Mouse (Mus musculus) gastrocnemius, adult 2 months (tissue): Measurements from ENCODE around the gene Vstm2a. TPM values are rescaled to one million over a fixed set of nuclear protein-coding genes. Genes with fewer than 3 reads are reported as not detected.

Experiments used
- DNase-seq: peaks from one replicate; pipeline ENCODE4 v3.0.0; 2022
- H3K27ac ChIP-seq: fragments of 200-600 bp; 2 replicates; pipeline ENCODE4 v1.8.1; 2022; ENCODE audit warnings: mild to moderate bottlenecking
- H3K4me3 ChIP-seq: fragments of 200-600 bp; 2 replicates; pipeline ENCODE4 v1.8.1; 2022; ENCODE audit warnings: mild to moderate bottlenecking, moderate library complexity
- CTCF ChIP-seq: fragments of 200-600 bp; IDR thresholded peaks from 2 replicates; pipeline ENCODE4 v1.8.1; 2022; ENCODE audit warnings: antibody characterized with exemption, mild to moderate bottlenecking, moderate library complexity
- intact Hi-C: fragments of 180-260 bp; cut with DNase I; formaldehyde crosslinking; loops from one replicate; pipeline ENCODE4 v1.15.1; 2025
- long read RNA-seq, 2 experiments: library from polyadenylated mRNA; stranded (forward); transcript quantifications; one replicate each; pipeline ENCODE4 v2.0.0; 2021
- total RNA-seq, 2 experiments: library from RNA; stranded (reverse); gene quantifications; 2 replicates each; pipeline ENCODE4 v1.2.3; 2021

Vstm2a gene
- total RNA-seq, result under 1 TPM in 1 of 2 experiments, not detected in 1; 0.18 TPM
- long read RNA-seq, experiment 1, result 0 reads
- long read RNA-seq, experiment 2, result 0 reads

DNA sequence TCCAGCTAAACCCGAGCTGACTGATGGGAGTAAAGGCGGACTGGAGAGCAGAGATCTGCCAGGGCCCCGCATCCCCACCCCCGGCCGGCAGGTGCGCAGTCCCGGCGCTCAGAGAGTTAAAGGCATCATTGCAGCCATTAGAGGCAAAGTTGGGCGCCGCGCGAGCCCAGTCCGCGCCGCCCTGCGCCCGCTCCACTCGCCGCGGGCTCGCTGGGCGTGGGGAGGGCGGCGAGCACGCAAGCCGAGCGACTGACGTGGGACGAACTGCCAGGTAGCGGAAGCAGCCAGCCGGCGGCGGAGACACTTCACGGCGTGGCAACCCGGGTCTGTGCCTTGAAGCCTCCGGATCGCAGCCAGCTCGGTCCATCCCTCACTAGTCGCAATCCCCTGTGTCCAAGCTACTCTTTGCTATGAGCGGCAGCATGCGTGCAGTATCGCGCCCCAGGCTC is at the start of gene Vstm2a:
TSS of gene Vstm2a (plus strand) at position 252 of the 449 bp plus-strand sequence.
- DNase-seq, result peak; percentile 48
- H3K27ac ChIP-seq, result no peak within 1 kb of the TSS
- TF ChIP-seq CTCF, result no peak
- H3K4me3 ChIP-seq, result peak within 1 kb of the TSS; percentile 73
- intact Hi-C loops, result no loop called here

DNA sequence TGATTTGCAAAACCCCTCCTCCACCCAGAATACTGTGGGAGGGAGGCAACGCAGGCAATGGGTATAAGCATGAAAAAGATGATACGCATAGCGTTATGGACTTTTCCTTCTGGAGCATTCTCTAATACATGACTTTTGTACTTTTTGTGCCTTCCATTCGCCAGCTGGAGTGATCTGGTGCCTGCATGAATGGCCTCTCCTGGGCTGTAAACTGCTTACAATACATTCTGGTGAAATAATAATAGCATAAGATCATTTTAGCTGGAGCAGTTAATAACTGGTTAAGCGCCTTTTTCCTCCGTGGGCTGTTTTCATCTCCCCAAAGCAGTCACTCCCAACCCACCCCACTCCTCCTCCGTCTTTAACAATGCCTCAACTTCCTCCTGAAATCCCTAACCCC is 513 bp upstream of the Vstm2a start:
- no peak for DNase-seq
- intact Hi-C loops, result no loop called here
- peak overlapping the region; percentile 73 for H3K4me3 ChIP-seq
- H3K27ac ChIP-seq, result no peak overlapping the region
- no peak for TF ChIP-seq CTCF

DNA sequence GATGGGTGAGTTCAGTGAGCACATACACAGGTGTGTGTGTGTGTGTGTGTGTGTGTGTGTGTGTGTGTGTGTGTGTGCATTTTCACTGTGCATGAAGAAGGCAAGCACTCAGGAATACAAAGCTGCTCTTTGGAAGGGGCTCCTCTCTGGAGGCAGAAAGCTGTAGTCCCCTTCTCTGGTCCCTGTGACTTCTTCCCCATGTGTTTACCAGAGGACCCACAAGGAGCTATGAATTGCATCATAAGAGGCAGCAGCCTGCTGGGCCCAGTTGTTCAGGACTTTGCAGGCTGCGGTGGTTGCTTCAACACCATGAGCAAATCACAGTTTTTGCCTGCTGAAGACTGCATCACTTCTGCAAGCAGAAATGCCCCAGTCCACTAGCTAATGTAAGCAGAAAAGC is 776 bp downstream of the Vstm2a start:
- intact Hi-C loops, result no loop called here
- H3K27ac ChIP-seq, result no peak overlapping the region
- DNase-seq, result no peak
- H3K4me3 ChIP-seq, result no peak overlapping the region
- no peak for TF ChIP-seq CTCF

DNA sequence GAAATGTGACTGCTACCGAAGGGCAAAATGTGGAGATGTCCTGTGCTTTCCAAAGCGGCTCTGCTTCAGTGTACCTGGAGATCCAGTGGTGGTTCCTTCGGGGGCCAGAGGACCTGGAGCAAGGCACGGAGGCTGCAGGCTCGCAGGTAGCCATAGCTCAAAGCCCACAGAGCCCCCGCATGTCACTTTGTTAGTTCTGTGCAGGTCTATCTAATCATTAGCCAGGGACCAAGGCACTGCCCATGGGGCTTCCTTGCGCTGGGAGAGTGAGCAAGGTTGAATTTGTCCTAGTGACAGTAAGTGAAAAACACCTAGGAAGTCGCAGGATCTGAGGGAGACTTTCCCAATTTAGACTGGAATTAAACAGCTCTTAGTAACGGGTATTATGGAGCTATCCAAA is 2.4 kb downstream of the Vstm2a start:
- no peak overlapping the region for H3K27ac ChIP-seq
- no peak for DNase-seq
- TF ChIP-seq CTCF, result no peak
- intact Hi-C loops, result loop anchor here (5.0 kb wide), 1 partner anchor 152 kb away; no protein-coding TSS in a partner anchor
- no peak overlapping the region for H3K4me3 ChIP-seq

DNA sequence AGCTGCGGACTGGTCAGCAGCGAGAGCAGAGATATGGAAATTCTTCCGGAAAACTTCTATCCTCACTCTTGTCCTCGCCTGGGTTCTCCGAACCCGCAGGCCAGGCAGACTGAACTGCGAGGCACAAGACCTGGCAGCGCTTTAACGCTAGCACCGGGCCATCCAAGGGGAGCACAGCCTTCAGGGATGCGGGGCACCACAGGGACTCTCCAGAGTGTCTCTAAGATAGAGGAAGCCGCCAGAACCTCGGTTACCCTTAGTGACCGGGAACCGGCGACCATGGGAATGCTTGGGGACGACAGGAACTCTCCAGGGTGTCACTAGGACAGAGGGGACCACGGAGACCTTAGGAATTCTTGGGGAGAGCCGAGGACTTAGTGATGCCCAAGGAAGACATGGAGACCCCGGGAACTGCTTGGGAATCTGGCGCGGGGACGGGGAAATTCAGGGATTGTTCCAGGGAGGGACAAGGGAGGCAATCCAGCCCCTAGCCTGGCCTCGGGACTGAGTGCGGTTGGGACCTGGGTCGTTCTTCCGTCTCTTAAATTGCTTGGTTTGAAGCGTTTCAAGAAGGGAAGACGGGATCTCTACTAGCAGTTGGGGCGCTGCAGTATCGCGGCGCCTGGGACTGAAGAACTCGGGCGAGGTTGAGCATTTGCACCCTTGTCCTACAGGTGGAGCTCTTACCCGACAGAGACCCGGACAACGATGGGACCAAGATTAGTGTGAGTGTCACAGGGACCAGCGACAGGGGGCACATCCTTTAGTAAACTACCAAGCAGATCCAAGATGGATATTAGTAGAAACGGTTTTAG is 3.4 kb downstream of the Vstm2a start:
- TF ChIP-seq CTCF, result peak; percentile 72
- peak; percentile 68 for DNase-seq
- Histone ChIP-seq H3K4me3 (peak overlapping the region; percentile 71), H3K27ac (no peak overlapping the region)
- intact Hi-C loops, result loop anchor here (5.0 kb wide), 1 partner anchor 151 kb away; no protein-coding TSS in a partner anchor

DNA sequence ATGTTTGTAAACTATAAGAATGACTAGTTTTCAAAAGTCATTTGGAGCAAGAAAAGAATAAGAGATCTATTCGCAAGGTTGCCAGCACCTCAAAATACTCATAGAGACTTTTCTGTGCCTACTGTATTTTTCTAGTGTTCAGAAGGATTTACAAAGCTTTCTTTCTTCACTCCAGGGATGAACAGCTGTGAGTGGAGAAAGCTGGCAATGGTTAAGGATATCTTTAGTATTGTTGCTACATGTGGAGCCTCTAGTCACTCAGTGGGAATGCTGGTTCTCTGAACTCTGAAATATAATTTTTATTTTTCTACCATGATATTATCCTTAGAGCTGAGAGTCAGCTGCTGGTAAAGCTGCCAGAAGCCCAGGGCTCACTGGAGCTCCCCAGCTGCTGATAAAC is 10.9 kb downstream of the Vstm2a start:
- TF ChIP-seq CTCF, result no peak
- H3K27ac ChIP-seq, result no peak overlapping the region
- no peak for DNase-seq
- H3K4me3 ChIP-seq, result no peak overlapping the region
- intact Hi-C loops, result no loop called here

DNA sequence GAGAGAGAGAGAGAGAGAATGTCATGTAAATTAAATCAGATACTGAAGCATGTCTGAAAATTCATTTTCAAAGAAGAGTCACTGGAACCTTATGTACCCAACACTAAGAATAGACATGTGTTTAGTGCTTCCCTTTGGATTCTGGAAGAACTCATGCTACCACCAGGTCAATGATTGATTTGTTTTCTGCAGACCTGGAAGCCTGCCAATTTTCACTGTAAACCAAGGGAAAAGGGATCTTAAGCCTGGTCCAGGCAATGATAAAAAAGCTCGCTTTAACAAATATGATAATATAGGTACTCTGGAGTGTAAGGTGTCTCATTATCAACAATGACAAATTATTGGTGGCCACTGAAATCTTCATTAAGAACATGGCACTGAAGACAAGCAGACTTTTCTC is 32.9 kb downstream of the Vstm2a start:
- no peak for DNase-seq
- intact Hi-C loops, result no loop called here
- TF ChIP-seq CTCF, result no peak
- Histone ChIP-seq H3K4me3 (no peak overlapping the region), H3K27ac (no peak overlapping the region)

DNA sequence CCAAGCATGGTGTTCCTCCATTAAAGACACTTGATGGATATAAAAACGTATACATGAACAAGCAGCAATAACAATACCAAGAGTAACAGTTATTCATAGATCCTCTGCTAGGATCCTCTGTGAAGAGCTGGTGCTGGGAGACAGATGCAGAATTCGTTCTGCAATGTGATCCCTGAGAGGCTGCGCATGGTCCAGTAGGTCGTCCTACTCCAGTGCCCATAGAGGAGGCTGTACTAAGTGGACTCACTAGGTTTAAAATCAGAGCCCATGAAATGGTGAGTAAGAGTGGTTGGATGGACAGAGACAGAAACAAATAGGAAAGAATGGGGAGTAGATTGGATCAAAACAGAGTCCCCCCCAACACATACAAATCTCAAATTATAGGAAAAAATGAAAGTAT is 35.4 kb downstream of the Vstm2a start:
- intact Hi-C loops, result no loop called here
- TF ChIP-seq CTCF, result no peak
- Histone ChIP-seq H3K4me3 (no peak overlapping the region), H3K27ac (no peak overlapping the region)
- no peak for DNase-seq

DNA sequence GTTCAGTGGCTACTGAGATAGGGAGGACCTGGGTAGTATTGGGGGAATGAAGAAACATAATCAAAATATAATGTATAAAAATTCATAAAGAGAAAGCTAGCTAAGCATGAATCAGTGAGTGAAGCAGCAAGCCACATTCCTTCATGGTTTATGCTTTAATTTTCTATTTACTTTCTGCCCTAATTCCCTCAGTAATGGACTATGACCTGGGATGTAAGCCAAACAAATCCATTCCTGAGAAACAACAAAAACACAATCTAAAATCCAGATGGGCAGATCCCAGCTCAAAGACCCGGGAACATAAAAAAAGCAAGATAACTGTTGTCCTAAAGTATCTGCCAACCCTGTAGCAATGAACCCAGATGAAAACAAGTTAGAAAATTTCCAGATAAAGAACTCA is 39.0 kb downstream of the Vstm2a start:
- intact Hi-C loops, result no loop called here
- no peak for DNase-seq
- Histone ChIP-seq H3K27ac (no peak overlapping the region), H3K4me3 (no peak overlapping the region)
- TF ChIP-seq CTCF, result no peak

DNA sequence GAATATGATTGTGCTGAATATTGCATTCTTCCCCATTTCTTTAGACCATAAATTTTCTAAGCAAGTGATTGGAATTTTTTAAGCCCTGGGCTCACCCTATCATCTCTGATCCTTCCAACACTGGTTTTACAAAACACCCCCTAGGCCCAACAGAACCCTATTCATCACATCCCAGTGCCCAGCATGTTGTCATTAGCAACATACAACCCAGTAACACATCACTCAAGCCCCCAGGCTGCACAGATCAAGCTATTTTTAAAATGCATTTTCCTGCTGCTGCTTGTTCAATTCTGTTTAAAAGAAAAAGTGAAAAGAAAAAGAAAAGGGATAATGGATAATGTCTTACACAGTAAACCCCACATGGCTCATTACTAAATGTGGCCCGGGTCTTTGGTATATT is 42.0 kb downstream of the Vstm2a start:
- DNase-seq, result no peak
- TF ChIP-seq CTCF, result no peak
- H3K27ac ChIP-seq, result no peak overlapping the region
- intact Hi-C loops, result no loop called here
- H3K4me3 ChIP-seq, result no peak overlapping the region

DNA sequence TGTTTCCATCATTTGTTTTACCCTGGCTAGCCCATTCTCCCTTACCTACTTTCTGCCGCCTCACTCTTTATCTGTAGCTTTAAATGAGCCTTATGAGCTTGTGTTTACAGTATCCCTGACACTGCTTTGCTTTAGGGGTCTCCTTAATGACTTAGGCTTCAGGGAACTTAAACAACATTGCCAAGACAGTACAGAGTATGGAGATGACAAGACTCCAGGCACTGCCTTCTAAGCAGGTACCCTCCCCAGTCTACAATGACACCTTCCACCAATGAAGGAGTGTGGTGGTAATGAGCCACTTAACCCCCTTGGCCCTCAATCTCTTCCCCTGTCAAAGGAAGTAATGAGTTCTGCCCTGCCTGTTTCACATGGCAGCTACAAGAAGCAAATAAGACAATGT is 42.4 kb downstream of the Vstm2a start:
- intact Hi-C loops, result no loop called here
- Histone ChIP-seq H3K4me3 (no peak overlapping the region), H3K27ac (no peak overlapping the region)
- TF ChIP-seq CTCF, result no peak
- DNase-seq, result no peak

DNA sequence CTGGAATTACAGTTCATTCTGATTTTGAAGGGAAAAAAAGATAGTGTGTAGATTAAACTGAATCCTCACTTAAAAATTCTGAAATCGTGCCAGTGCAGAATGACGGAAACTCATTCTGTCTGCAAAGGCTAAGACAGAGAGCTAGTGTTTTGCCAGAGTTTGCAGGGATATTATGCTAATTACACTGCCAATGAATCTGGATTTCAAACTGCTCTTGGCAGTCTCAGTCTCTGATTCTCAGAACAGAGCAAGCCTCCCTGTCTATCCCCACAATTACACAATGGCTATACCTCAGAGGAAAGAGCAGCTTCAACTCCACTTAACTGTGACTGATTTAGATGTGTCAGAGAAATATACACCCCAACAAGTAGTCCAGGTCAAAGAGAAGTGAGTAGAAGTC is 43.2 kb downstream of the Vstm2a start:
- DNase-seq, result no peak
- intact Hi-C loops, result no loop called here
- no peak for TF ChIP-seq CTCF
- Histone ChIP-seq H3K27ac (no peak overlapping the region), H3K4me3 (no peak overlapping the region)

DNA sequence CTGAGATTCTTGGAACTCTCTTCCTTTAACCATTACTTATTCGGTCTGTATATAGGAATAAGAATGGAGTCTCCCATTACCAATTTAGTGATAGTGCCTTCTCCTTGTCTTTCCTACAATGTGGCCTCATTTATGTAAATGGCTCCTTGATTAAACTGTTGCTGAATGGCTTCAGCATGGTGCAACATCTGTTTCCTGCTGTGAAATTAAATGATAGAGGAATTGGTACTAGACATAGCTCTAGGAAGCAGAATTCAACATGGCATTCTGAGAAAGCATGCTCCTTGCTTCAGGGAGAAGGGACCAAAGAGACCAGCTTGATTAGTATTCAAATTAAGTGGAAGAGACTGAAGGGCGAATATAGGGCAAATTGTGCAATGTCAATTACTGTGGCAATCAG is 57.6 kb downstream of the Vstm2a start:
- no peak overlapping the region for H3K27ac ChIP-seq
- no peak overlapping the region for H3K4me3 ChIP-seq
- no peak for TF ChIP-seq CTCF
- no peak for DNase-seq
- intact Hi-C loops, result no loop called here

DNA sequence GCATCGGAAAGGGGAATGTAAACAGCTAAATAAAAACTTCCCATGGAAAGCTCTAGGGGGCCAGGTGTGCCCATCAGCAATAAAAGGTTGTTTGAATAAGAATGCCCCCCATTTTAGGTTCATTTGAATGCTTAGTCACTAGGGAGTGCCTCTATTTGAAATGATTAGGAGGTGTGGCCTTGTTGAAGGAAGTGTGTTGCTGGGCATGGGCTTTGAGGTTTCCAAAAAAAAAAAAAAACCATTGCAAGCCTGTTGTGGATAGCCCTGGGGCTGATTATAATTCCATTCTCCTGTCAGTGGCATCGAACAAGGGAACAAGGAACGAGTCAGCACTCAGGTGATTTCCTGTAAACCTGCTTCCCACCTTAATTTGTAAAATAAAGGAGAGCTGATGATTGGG is 87.7 kb downstream of the Vstm2a start:
- no peak for TF ChIP-seq CTCF
- DNase-seq, result no peak
- H3K27ac ChIP-seq, result no peak overlapping the region
- intact Hi-C loops, result no loop called here
- no peak overlapping the region for H3K4me3 ChIP-seq
